Mouse (Mus musculus) erythroblast, embryonic 14.5 days (primary cell): ENCODE data around the gene Gpsm3.

Source experiments
- GATA1 ChIP-seq: IDR thresholded peaks from 2 replicates; pipeline ENCODE4 v1.6.1; 2012; ENCODE audit warnings: low read length, inconsistent platforms, mixed read lengths
- TAL1 ChIP-seq: IDR thresholded peaks from 3 replicates; pipeline ENCODE4 v1.6.1; 2012; ENCODE audit warnings: low read length, inconsistent platforms, mixed read lengths

- TF ChIP-seq GATA1 (no peak), TAL1 (no peak)
Measured at GRCm38 (mm10) chr17:34615871-34616270, 26.3 kb downstream of the Gpsm3 start, which contains the start of gene Egfl8.
